Mouse (Mus musculus): Measurements from ENCODE around the gene Vmn2r89. TPM values are rescaled to one million over a fixed set of nuclear protein-coding genes. Genes with fewer than 3 reads are reported as not detected.
"Not testable (repeated sequence)": the region's sequence is repeated elsewhere in the genome, so short reads cannot be mapped to it uniquely, and the experiment has no call there.

Vmn2r89 gene
- not detected in 2 replicates for total RNA-seq (2017)

- ATAC-seq (ENCODE audit: extremely low read depth, insufficient number of reproducible peaks, low FRiP score, poor library complexity, severe bottlenecking) = not testable (repeated sequence)
These were observed at the start of gene Vmn2r89 for GRCm38 (mm10) chr14:51451557-51451956. TSS of gene Vmn2r89 (plus strand) at chr14:51451857.

- ATAC-seq (ENCODE audit: extremely low read depth, insufficient number of reproducible peaks, low FRiP score, poor library complexity, severe bottlenecking) = no peak
These were observed 41.1 kb upstream of the Vmn2r89 start, which contains the start of gene Vmn2r88 for GRCm38 (mm10) chr14:51410520-51410919. TSS of gene Vmn2r88 (plus strand) at chr14:51410820.

GRCm38 (mm10) chr14:51423885-51424284 lies 27.8 kb upstream of the Vmn2r89 start:
- ATAC-seq (ENCODE audit: extremely low read depth, insufficient number of reproducible peaks, low FRiP score, poor library complexity, severe bottlenecking) = no peak

DNA sequence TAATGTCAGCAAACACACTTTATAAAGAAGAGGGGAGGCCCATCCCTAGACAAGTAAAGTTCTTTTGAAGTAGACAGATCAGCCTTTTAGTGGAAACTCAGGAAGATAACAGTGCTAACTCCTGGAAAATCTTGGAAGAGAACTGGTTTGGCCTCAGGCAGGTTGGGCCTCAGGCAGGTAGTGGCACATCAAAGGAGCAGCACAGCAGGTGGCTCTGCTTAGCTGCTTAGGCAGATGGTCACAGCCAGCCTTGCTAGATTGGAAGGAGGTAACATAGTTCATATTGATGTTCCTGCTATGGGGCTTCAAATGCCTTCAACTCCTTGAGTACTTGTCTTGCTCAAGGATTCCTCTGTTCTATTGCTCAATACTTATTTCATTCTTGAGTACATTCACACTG lies 21.5 kb upstream of the Vmn2r89 start:
- ATAC-seq (ENCODE audit: extremely low read depth, insufficient number of reproducible peaks, low FRiP score, poor library complexity, severe bottlenecking) = not testable (repeated sequence)

DNA sequence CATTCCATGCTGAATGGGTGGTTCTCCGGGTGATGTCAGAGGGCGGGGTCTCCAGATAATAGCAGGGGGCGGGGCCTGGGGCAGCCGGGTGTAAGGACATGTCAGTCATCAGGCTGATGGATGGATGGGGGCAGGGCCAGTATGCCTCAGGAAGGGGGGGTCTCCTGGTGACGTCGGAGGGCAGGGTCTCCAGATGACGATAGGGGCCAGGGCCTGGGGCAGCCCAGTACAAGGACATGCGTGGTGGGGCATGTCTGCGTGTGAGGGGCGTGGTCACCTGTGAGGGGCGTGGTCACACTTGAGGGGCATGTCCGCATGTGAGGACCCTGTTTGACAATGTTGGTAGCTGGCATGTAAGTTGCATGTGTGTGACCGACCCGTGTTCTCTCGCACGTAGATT lies 17.1 kb upstream of the Vmn2r89 start:
- no peak for ATAC-seq (ENCODE audit: extremely low read depth, insufficient number of reproducible peaks, low FRiP score, poor library complexity, severe bottlenecking)

DNA sequence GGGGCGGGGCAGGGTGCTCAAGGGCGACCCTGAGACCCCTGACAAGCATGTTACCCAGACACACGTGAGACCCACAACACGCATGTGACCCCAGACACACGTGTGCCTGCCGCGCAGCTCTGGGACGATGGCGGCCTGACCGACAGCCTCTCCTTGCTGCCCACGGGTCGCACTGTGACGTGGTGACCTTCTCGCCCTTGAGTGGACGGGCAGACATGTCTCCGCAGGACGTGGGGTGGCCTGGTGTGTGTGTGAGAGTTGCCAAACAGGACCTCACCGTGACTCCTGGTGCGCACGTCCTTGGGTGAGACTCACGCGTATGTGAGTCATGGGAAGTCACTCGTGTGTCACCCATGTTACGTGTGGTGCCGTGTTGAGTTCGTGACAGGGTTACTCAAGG lies 16.6 kb upstream of the Vmn2r89 start:
- no peak for ATAC-seq (ENCODE audit: extremely low read depth, insufficient number of reproducible peaks, low FRiP score, poor library complexity, severe bottlenecking)

DNA sequence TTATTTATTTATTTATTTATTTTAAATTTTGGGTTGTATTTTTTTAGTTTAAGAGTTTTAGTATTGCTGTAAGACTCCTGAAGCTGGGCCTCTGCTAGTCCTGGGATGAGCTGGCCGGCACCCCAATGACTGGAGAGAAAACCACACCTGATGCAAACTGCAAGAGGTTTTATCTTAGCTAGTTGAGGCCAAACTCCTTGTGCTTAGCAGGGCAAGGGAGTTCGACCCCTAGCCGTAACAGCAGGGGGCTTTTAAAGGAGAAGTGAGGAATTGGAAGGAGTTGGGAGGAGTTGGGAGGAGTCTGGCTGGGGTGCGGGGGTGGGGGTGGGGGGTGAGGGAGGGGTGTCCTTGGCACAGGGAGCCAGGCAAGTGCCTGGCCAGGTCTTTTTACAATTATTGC lies 12.7 kb upstream of the Vmn2r89 start:
- no peak for ATAC-seq (ENCODE audit: extremely low read depth, insufficient number of reproducible peaks, low FRiP score, poor library complexity, severe bottlenecking)

GRCm38 (mm10) chr14:51480278-51480677 lies 28.6 kb downstream of the Vmn2r89 start:
- not testable (repeated sequence) for ATAC-seq (ENCODE audit: extremely low read depth, insufficient number of reproducible peaks, low FRiP score, poor library complexity, severe bottlenecking)

DNA sequence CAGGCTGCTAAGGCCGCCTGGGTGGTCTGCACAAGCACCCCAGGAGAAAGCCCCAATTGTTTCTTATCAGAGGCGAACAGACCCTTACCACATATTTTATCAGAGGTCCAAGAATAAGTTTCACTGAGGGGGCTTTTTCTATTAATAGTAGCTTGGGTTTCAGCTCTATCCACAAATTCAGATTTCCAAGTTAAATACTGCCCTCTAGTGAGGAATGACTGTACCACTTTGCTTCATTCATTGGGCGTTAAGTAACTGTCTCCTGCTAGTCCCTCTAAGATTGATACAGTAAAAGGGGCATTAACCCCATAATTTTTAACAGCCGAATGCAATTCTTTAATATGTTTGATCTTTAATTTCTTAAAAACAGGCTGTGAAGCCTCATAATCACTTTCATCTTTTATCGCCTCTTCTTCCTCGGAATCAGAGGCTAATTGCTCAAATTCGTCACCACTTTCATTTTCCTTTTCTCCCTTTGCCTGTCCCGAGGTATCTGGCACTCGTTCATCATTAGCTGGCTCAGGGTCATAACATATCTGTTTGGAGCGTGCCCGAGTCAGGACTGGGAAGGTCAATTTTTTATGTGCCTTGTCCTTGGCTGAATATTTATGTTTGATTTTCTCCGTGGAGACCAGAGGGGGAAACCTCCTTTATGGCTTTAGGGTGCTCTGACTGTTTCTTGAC lies 29.8 kb downstream of the Vmn2r89 start:
- not testable (repeated sequence) for ATAC-seq (ENCODE audit: extremely low read depth, insufficient number of reproducible peaks, low FRiP score, poor library complexity, severe bottlenecking)

DNA sequence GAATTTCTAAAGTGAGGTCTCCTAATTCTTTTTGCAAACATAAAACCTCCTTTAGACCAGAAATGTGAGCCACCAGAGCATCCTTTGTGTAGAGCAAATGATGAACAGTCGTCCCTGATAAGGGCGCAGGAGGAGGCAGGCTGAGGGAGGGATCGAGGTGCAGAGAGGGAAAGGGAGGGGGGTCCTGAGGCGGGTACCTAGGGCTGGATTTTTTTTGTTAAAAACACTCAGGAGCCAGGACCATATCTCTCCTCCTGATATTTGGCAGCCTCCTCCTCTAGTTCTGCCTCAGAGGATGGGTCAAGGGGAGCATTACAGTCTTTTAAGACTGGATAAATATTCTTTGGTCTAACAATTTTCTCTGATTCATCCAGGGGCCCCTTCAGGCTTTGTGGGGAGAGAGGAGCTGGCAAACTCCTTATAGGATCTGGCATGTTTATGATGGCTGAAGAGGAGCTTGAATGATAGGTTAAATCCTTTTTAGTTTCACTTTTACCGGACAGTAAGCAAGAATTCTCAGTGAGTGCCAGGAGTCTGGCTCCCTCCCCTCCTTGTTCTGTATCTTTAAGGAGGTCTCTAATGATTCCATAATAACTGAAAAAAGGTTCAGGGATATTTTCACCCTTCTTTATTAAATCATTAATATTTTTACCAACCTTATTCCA lies 30.5 kb downstream of the Vmn2r89 start:
- ATAC-seq (ENCODE audit: extremely low read depth, insufficient number of reproducible peaks, low FRiP score, poor library complexity, severe bottlenecking) = no peak

GRCm38 (mm10) chr14:51482971-51483381 lies 31.3 kb downstream of the Vmn2r89 start:
- not testable (repeated sequence) for ATAC-seq (ENCODE audit: extremely low read depth, insufficient number of reproducible peaks, low FRiP score, poor library complexity, severe bottlenecking)

GRCm38 (mm10) chr14:51483671-51484070 lies 32.0 kb downstream of the Vmn2r89 start:
- ATAC-seq (ENCODE audit: extremely low read depth, insufficient number of reproducible peaks, low FRiP score, poor library complexity, severe bottlenecking) = no peak

- no peak for ATAC-seq (ENCODE audit: extremely low read depth, insufficient number of reproducible peaks, low FRiP score, poor library complexity, severe bottlenecking)
These were observed 34.5 kb downstream of the Vmn2r89 start for GRCm38 (mm10) chr14:51486111-51486510.

GRCm38 (mm10) chr14:51495781-51496180 lies 44.1 kb downstream of the Vmn2r89 start:
- ATAC-seq (ENCODE audit: extremely low read depth, insufficient number of reproducible peaks, low FRiP score, poor library complexity, severe bottlenecking) = no peak

GRCm38 (mm10) chr14:51496955-51497354 lies 45.3 kb downstream of the Vmn2r89 start:
- ATAC-seq (ENCODE audit: extremely low read depth, insufficient number of reproducible peaks, low FRiP score, poor library complexity, severe bottlenecking) = no peak

GRCm38 (mm10) chr14:51497958-51498357 lies 46.3 kb downstream of the Vmn2r89 start:
- no peak for ATAC-seq (ENCODE audit: extremely low read depth, insufficient number of reproducible peaks, low FRiP score, poor library complexity, severe bottlenecking)

- ATAC-seq (ENCODE audit: extremely low read depth, insufficient number of reproducible peaks, low FRiP score, poor library complexity, severe bottlenecking) = no peak
These were observed 48.1 kb downstream of the Vmn2r89 start for GRCm38 (mm10) chr14:51499707-51500275.

DNA sequence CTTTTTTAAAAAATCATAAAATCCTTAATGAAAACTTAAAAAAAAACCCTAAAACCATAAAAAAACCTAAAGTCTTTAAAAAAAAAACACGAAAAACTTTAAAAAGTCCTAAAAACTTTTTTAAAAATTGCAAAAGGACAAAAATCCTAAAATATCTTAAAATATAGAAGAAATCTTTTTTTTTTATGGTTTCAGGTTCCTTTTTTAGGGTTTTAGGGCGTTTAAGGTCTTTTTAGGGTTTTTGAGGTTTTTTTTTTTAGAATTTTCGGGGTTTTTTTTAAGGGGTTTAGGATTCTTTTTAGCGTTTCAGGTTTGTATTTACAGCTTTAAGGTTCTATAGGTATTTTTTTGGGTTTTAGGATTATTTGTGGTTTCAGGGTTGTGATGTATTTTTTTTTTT lies 48.8 kb downstream of the Vmn2r89 start:
- no peak for ATAC-seq (ENCODE audit: extremely low read depth, insufficient number of reproducible peaks, low FRiP score, poor library complexity, severe bottlenecking)

- no peak for ATAC-seq (ENCODE audit: extremely low read depth, insufficient number of reproducible peaks, low FRiP score, poor library complexity, severe bottlenecking)
These were observed 55.8 kb downstream of the Vmn2r89 start for GRCm38 (mm10) chr14:51507416-51507815.

All from neutrophil, adult 5-6 weeks (primary cell).